Mouse (Mus musculus) liver, adult 2 months (tissue): ENCODE data around the gene Cbr1. TPM values are rescaled to one million over a fixed set of nuclear protein-coding genes. Genes with fewer than 3 reads are reported as not detected.

Experiments
- DNase-seq: peaks from one replicate; pipeline ENCODE4 v3.0.0-alpha.2; 2011; ENCODE audit warnings: low read depth, low spot score; ENCODE audit errors: extremely low read depth
- H3K27ac ChIP-seq: fragments of 200-500 bp; replicated peaks from 2 replicates; pipeline ENCODE4 v1.5.1; 2012; ENCODE audit warnings: low read depth, mild to moderate bottlenecking, control low read depth, inconsistent platforms, low read length; ENCODE audit not compliant: insufficient read depth
- H3K27me3 ChIP-seq: fragments of 200-500 bp; 2 replicates; pipeline ENCODE4 v1.6.1; 2012; ENCODE audit warnings: mild to moderate bottlenecking, moderate library complexity, low read length, inconsistent platforms; ENCODE audit not compliant: control insufficient read depth, insufficient read depth
- H3K36me3 ChIP-seq: fragments of 200-500 bp; 2 replicates; pipeline ENCODE4 v1.6.1; 2012; ENCODE audit warnings: low read length, inconsistent platforms; ENCODE audit not compliant: control insufficient read depth, insufficient read depth
- H3K4me1 ChIP-seq: fragments of 200-500 bp; 2 replicates; pipeline ENCODE4 v1.6.1; 2011; ENCODE audit warnings: low read length; ENCODE audit not compliant: control insufficient read depth, insufficient read depth
- H3K4me3 ChIP-seq: fragments of 200-500 bp; 2 replicates; pipeline ENCODE4 v1.5.1; 2011; ENCODE audit warnings: low read depth, mild to moderate bottlenecking, control low read depth, low read length, moderate library complexity; ENCODE audit not compliant: insufficient read depth
- H3K79me2 ChIP-seq: fragments of 200-500 bp; 2 replicates; pipeline ENCODE4 v1.6.1; 2012; ENCODE audit warnings: inconsistent platforms, mild to moderate bottlenecking, low read length, moderate library complexity; ENCODE audit not compliant: control insufficient read depth, insufficient read depth
- H3K9ac ChIP-seq: fragments of 200-500 bp; 2 replicates; pipeline ENCODE4 v1.6.1; 2012; ENCODE audit warnings: low read depth, mild to moderate bottlenecking, control low read depth, inconsistent platforms, low read length
- CTCF ChIP-seq: fragments of 200-500 bp; IDR thresholded peaks from 2 replicates; pipeline ENCODE4 v1.5.1; 2011; ENCODE audit warnings: low read depth, low read length, control low read depth
- POLR2A ChIP-seq: fragments of 200-500 bp; IDR thresholded peaks from 2 replicates; pipeline ENCODE4 v1.6.1; 2011; ENCODE audit warnings: low read length, control low read depth; ENCODE audit not compliant: insufficient read depth; ENCODE audit errors: extremely low read depth
- WGBS: fragments of 180-500 bp; shearing (Covaris S2); methylation state at CpG from one replicate; pipeline ENCODE4 v1.1.7; 2018; 5-methylcytosine and 5-hydroxymethylcytosine counted together
- polyA plus RNA-seq: library from polyadenylated mRNA; depleted of rRNA; stranded (reverse); fragments of >200 nt; gene quantifications from 2 replicates; pipeline ENCODE4 v1.2.3, GENCODE M21; 2012
- total RNA-seq: library from RNA; depleted of rRNA; stranded (reverse); fragments of >200 nt; gene quantifications from 2 replicates; pipeline ENCODE4 v1.2.3, GENCODE M21; 2014

The Cbr1 gene
- total and polyA plus RNA-seq, 2 experiments: 126 to 194 TPM

DNA sequence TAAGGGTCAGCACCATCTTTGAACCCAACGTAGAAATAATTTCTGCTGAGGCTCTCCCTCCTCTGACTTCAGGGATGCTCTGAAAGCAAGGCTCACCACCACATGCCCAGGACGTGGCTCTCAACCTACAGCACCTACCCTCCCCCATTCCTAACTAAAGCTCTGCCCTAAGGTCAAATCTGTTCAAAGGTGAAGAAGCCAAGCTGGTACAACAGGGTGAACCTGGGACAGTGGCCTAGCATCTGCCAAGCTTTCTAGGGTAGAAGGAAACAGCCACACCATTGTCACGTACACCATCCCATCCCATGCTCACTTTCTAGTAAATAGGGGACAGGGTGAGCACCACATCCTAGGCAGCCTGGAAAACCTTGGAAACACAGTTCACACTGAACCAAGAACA lies 12.9 kb upstream of the Cbr1 start:
- H3K79me2 ChIP-seq: 0 out of 2 replicates have a peak, but pooled peaks cover 3% of the 10 kb centered on the region
- 28% methylated on average over 3 of the region's 3 CpGs for WGBS
- no peak for TF ChIP-seq POLR2A
- no peak for TF ChIP-seq CTCF
- H3K27me3 ChIP-seq: no peaks in the 10 kb centered on the region
- H3K4me1 ChIP-seq: peaks cover 28% of the 10 kb centered on the region
- H3K9ac ChIP-seq: peak overlapping the region; percentile 25
- no peak overlapping the region for H3K4me3 ChIP-seq
- peak; percentile 98 for DNase-seq
- no peaks in the 10 kb centered on the region for H3K36me3 ChIP-seq
- H3K27ac ChIP-seq: peak overlapping the region; percentile 87

DNA sequence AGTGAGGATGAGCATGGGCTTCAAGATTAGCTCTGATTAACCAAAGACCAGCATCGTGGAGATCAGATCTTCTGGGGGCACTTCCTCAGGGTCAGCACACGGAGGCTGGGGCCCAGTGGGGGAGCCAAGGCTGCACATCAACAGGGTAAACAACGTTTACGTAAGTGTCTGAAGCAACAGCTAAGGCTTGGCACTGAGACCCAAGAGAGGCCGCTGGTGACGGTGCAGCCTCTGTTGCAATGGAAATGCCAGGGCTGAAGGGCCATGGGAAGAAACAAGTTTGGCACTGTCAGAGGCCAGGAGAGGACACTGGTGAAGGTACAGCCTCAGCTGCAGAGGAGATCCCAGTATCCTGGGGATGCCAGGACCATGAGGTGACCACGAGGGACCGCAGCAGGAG lies 12.2 kb upstream of the Cbr1 start:
- WGBS: 33% methylated on average over 8 of the region's 8 CpGs
- no peak overlapping the region for H3K4me3 ChIP-seq
- no peaks in the 10 kb centered on the region for H3K36me3 ChIP-seq
- TF ChIP-seq CTCF: no peak
- TF ChIP-seq POLR2A: no peak
- no peaks in the 10 kb centered on the region for H3K27me3 ChIP-seq
- H3K27ac ChIP-seq: peak overlapping the region; percentile 87
- DNase-seq: peak; percentile 96
- H3K79me2 ChIP-seq: no peaks in the 10 kb centered on the region
- peak overlapping the region; percentile 25; the same call in 1 of the 2 replicates for H3K9ac ChIP-seq
- peaks cover 25% of the 10 kb centered on the region for H3K4me1 ChIP-seq

DNA sequence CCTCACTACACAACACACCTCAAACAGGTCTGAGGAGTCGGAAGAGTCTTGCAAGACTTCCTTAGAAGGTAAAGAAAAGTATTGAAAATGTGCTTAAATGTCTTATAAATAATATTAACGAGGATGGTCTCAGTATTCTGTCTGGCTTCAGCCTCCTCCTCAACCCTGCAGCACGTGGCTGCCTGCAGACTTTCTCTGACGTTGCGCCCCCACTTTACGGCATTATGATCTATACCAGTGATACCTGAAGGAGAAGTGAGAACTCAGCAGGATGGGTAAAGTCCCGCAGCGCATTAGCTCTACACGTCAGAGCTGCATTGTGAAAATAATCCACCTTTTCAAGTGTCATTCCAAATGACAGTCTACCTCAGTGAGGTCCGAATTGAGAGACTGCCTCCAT lies 11.2 kb upstream of the Cbr1 start:
- 96% methylated on average over 10 of the region's 10 CpGs for WGBS
- no peak for TF ChIP-seq POLR2A
- no peak for TF ChIP-seq CTCF
- DNase-seq: no peak

DNA sequence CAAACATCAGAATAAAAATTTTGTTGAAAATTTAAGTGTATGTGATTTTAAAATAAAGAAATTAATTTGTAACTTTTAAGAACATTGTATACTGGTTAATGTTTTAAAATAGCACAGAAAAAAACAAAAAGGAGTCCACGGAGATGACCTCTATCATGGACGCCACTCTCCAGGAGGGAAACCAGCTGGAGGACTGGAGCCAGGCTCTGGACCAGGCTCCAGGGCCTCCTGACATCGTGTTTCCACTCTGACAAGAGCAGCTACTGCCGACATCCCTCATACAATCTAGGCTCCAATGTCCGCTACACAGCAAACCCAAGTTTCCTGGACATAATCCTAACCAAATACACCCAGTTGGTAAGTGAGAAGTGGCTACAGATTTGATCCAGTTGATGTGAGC lies 9.9 kb upstream of the Cbr1 start:
- H3K79me2 ChIP-seq: no peaks in the 10 kb centered on the region
- TF ChIP-seq CTCF: no peak
- WGBS: 47% methylated on average over 5 of the region's 5 CpGs
- no peaks in the 10 kb centered on the region for H3K36me3 ChIP-seq
- H3K4me3 ChIP-seq: no peak overlapping the region
- H3K27ac ChIP-seq: no peak overlapping the region
- DNase-seq: peak; percentile 50
- H3K9ac ChIP-seq: no peak overlapping the region
- H3K4me1 ChIP-seq: peaks cover 9% of the 10 kb centered on the region; the same call in 1 of the 2 replicates
- H3K27me3 ChIP-seq: no peaks in the 10 kb centered on the region

More for the DNA sequence above, 11.2 kb upstream of the Cbr1 start:
- no peak overlapping the region for H3K9ac ChIP-seq
- peaks cover 20% of the 10 kb centered on the region for H3K4me1 ChIP-seq
- no peak overlapping the region for H3K4me3 ChIP-seq
- no peaks in the 10 kb centered on the region for H3K79me2 ChIP-seq
- H3K36me3 ChIP-seq: no peaks in the 10 kb centered on the region
- H3K27me3 ChIP-seq: no peaks in the 10 kb centered on the region
- no peak overlapping the region for H3K27ac ChIP-seq

DNA sequence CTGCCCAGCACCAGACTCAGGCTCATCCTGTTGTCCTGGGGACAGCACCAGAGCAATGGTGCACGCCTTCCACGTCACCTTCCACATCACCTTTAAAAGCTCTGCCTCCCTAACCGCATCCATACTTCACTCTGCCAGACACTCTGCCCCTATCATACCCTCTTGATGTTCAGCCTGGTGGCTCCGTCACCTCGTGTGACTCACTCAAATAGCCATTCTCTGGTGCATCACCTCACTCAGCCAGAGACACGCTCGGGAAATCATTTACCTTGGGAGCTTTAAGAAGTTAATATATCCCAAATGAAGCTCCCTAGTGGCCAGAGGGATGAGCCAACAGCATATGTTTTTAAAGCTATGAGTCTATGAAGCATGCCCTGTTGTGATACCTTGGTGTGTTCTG lies 8.8 kb upstream of the Cbr1 start:
- Histone ChIP-seq H3K4me1 (peaks cover 8% of the 10 kb centered on the region; the same call in 1 of the 2 replicates), H3K27me3 (no peaks in the 10 kb centered on the region), H3K4me3 (no peak overlapping the region), H3K79me2 (no peaks in the 10 kb centered on the region), H3K27ac (no peak overlapping the region), H3K9ac (no peak overlapping the region), H3K36me3 (no peaks in the 10 kb centered on the region)
- WGBS: 98% methylated on average over 7 of the region's 7 CpGs
- TF ChIP-seq POLR2A (no peak), CTCF (no peak)
- DNase-seq: no peak

DNA sequence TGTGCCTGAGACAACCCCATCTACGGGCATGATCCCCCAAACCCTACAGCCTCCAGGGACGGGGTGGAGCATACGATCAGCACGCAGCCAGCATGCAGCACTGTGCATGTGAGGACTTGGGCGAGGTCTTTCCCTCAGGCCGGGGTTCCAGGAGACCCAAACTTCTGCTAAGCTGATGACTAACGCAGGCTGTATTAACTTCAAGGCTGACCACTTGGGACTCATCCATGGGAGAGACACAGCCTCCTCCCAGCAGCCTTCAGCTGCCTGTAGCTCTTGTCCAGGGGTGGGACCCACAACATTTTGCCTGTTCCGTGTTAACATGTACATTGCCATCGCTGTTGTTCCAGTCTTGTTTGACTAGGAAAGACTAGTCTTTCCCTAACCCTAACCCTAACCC lies 8.1 kb upstream of the Cbr1 start:
- Histone ChIP-seq H3K27me3 (no peaks in the 10 kb centered on the region), H3K36me3 (no peaks in the 10 kb centered on the region), H3K27ac (no peak overlapping the region), H3K9ac (no peak overlapping the region), H3K4me3 (no peak overlapping the region), H3K4me1 (peaks cover 7% of the 10 kb centered on the region; the same call in 1 of the 2 replicates), H3K79me2 (no peaks in the 10 kb centered on the region)
- no peak for DNase-seq
- 96% methylated on average over 9 of the region's 9 CpGs for WGBS
- no peak for TF ChIP-seq POLR2A
- TF ChIP-seq CTCF: no peak
